Mouse (Mus musculus) bone marrow, adult 2 months (tissue): ENCODE data around the gene Skida1.

Source experiments
- CTCF ChIP-seq: fragments of 200-500 bp; IDR thresholded peaks from 2 replicates; pipeline ENCODE4 v1.5.1; 2011; ENCODE audit warnings: low read length, control low read depth; ENCODE audit not compliant: control insufficient read depth, insufficient read depth
- POLR2A ChIP-seq: fragments of 200-500 bp; IDR thresholded peaks from 2 replicates; pipeline ENCODE4 v1.6.1; 2011; ENCODE audit warnings: low read depth, mild to moderate bottlenecking, control low read depth, low read length, borderline replicate concordance; ENCODE audit not compliant: control insufficient read depth

DNA sequence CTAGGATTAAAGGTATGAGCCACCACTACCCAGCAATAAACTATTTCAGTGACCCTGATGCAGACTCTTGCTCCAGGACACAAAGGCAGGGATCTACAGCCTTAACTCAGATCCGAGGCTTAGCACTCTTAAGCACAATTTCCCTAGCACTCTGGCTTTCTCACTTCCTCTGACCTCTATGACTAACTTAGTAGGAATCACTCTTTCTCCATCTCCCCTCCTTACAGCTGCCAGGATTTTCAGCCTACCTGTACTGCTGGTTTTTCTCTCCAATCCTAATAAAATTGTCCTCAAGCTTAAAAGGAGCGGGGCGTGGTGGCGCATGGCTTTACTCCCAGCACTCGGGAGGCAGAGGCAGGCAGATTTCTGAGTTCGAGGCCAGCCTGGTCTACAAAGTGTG lies 31.5 kb downstream of the Skida1 start:
- TF ChIP-seq CTCF = no peak
- no peak for TF ChIP-seq POLR2A
